Mouse (Mus musculus) kidney, postnatal 10 days (tissue): ENCODE measurements around the gene Rsph9.

ENCODE experiments used
- DNase-seq: peaks from one replicate; pipeline ENCODE4 v3.0.0; 2021; ENCODE audit warnings: mixed read lengths

Gene Rsph9

GRCm38 (mm10) chr17:46098525-46098924 lies 45.5 kb downstream of the Rsph9 start:
- DNase-seq, result no peak

DNA sequence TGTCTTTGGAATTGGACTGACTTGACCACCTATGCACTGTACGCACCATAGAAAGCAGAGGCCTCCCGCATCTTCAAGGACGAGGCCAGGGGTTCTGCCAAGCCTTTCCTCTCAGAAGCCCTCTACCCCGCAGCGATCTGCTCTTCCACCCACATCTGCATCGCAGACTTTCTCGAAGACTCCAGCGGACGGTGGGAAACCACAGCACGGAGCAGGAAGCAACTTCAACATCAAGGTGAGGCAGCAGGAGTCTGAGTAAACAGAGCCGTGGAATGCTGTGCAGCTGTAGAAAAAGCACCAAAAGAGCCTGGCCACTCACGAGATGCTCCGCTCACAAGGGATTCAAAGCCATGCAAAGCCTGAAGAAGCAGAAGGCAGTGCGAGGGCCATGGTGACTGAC lies 52.1 kb downstream of the Rsph9 start:
- DNase-seq, result no peak

DNA sequence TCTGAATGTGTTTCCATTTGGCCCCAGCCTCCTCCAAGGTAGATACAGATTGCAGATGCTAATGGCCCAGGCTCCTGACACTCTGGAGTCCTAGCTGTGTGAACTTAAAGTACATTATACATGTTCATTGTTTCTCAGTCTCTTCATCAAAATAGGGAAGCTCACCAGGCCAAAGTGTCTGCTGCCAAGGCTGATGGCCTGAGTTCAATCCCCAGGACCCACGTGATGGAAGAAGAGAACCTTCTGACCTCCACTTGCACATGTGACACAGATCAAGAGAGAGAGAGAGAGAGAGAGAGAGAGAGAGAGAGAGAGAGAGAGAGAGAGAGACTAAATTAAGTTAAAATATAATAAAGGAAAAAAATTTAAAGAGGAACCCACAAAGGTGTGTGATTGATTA lies 52.7 kb downstream of the Rsph9 start:
- no peak for DNase-seq

DNA sequence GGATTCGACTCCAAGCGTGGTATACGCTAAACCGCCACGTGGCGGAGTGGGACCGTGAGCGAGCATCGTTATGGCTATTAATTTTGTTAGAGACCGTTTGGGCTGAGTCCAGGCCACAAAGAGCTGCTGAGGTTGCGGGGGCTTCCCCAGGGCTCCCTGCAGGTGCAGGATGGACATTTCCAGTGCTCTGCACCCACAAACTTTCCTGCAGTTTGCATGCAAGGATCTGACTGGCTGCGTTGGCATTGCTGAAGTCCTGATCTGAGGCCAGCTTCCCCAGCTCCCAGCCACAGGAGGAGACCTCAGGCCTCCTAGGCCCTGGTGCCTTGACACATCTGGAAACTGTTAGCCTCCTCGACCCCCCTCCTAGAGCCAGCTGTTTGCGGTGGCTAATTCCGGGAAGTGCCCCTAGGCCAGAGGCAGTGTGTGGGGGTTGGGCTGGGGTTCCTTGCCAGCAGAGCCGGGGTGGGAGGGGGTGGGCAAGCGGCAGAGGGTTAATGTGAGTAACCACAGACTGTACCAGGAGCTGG lies 57.6 kb downstream of the Rsph9 start:
- DNase-seq, result peak; percentile 51

GRCm38 (mm10) chr17:46084091-46084501 lies 59.9 kb downstream of the Rsph9 start:
- peak; percentile 95 for DNase-seq

DNA sequence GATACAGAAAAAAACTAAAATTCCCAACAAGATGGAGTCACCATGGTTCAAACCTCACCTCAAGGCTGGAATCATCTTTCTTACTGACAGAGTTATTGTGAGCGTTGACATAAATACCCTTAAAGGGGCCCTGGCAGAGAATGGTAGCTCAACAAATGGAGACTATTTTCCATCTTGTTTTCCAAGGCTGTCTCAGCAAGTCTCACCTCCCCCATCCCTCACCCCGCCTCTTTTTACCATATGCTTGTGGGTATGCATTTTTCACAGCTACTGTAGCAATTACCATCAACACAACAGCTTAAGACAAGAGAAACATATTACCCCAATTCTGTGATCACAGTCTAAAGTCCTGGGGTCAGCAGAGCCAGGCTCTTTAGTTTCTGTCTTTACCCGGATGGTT lies 60.6 kb downstream of the Rsph9 start:
- DNase-seq, result no peak

DNA sequence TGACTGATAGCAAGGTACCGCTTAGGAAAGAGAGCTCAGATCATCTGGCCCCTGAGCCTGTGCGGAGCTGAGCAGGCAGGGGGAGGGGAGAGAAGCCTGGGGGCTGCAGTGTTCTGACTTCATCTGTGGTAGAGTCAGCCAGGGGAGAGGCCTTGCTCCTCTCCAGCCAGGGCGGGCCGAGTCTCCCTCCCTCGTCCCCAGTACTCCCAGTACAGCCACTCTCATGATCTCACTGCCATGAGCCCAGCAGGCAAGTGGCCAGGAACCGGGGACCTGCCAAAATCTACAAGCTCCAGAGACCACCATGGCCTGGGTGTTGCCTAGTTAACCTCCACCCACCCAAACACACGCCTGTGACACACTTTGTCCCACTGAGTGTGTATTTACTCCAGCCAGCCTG lies 62.4 kb downstream of the Rsph9 start:
- peak; percentile 38 for DNase-seq

- DNase-seq, result no peak
Measured at GRCm38 (mm10) chr17:46081042-46081441, 63.0 kb downstream of the Rsph9 start.

DNA sequence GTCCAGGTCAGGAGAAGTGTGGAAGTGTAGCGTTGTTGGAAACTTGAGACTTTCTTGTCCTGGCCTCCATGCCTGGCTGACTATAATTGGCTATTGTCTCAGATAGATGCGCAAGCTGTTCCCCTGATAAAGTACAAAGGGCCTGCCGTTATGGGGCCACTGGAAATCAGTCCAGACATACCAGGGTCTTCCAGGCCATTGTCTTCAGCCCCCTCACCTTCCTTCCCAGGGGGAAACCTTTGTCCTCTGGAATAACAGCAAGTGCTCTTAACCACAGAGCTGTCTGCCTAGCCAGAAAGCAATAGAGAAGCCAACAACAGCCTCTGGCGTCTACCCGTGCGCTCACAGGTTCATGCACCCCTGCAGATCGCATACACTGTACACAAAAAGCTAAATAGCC lies 63.6 kb downstream of the Rsph9 start:
- no peak for DNase-seq

GRCm38 (mm10) chr17:46079037-46079436 lies 65.0 kb downstream of the Rsph9 start:
- no peak for DNase-seq

- DNase-seq, result no peak
Measured at GRCm38 (mm10) chr17:46077921-46078534, 66.0 kb downstream of the Rsph9 start.

- no peak for DNase-seq
Measured at GRCm38 (mm10) chr17:46076260-46076551, 67.8 kb downstream of the Rsph9 start.

GRCm38 (mm10) chr17:46075551-46076259 lies 68.3 kb downstream of the Rsph9 start:
- DNase-seq, result no peak

GRCm38 (mm10) chr17:46075116-46075485 lies 68.9 kb downstream of the Rsph9 start:
- peak; percentile 72 for DNase-seq

DNA sequence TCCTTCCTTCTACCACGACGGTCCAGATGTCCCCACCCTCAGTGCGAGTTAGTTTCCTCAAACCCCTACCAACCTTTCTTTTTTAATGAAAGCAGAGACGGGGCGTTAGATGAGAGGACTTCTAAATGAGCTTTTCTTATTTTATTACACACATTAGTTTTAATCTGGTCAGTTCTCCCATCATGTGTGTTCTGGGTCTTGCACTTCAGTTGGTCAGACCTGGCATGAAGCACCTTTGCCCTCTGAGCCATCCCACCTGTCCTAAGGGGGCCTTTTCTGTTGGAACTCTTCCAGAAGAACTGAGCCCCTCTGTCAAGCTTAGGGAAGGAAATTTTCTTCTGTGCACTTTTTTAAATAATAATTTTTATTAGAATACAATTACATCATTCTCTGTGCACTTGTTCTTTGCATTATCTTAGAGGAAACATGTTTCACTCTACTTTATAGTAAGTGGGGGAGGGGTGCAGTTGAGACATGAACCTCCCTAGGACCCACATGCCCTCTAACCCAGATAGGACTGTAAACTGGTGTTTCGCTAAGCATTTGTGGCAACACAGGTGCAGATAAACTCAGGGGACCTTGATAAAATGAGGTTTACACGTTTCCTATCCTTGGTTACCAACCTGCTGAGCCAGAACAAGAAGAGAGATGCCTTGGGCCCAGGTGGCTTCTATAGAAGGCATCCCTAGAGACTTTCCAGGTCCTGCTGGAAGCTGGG lies 69.5 kb downstream of the Rsph9 start:
- no peak for DNase-seq

- peak; percentile 82 for DNase-seq
Measured at GRCm38 (mm10) chr17:46073730-46074301, 70.2 kb downstream of the Rsph9 start.
